Mouse (Mus musculus) CD8-positive naive resting alpha-beta T cell, adult 2 months (primary cell): Measurements from ENCODE around the gene Brox.
"Not testable (repeated sequence)": the region's sequence is repeated elsewhere in the genome, so short reads cannot be mapped to it uniquely, and the experiment has no call there.

Source experiments
- DNase-seq, 2 experiments: peaks; one replicate each; pipeline ENCODE4 v3.0.0; 2022; ENCODE audit warnings: low read depth in 2 of 2, low spot score in 2 of 2

Gene Brox

DNA sequence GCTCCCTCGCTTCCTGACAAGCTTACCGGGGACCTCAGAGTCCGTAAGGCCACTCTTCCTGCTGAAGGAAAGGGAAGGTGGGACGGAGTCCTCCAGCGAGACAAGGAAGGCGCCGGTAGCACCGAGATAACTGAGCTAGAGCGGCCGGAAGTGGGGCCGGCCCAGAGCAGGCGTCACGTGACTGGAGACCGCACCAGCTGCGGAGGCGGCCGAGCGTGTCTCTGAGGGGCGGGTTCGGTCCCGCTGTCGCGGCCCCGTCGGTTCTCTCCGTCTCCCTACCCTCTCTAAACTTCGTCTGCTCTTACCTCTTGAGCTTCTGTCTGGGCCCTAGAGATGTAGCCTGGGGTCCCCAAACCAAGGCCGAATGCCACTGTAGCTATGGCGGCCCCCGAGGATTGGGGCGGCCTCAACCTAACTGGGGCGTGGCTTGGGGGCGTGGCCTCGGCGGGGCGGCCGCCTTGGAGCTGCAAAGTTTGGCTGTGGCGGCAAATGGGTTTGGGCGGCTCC, at the start of gene Brox:
Gene Brox, minus strand, starts transcription at position 393 of the 507 bp plus-strand sequence.
- DNase-seq: peak; percentile 90 to 96

DNA sequence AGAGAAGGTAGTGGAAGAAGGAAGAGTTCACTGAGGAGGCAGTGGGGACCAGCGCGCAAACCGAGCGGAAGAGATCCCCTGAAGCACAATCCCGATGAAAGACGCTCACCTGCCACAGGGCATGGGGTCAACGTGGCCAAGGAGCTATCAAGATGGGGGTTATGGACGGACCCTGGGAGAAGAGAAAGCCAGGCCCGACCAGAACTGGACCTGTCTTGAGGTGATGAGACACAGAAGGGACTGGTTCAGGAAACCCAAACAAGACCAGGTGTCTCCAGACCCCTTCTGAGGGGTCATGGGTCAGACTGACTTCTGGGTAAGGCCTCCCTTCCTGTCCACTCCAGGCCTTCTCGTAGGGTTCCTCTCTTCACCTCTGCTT, 48.7 kb upstream of the Brox start:
- no peak for DNase-seq

DNA sequence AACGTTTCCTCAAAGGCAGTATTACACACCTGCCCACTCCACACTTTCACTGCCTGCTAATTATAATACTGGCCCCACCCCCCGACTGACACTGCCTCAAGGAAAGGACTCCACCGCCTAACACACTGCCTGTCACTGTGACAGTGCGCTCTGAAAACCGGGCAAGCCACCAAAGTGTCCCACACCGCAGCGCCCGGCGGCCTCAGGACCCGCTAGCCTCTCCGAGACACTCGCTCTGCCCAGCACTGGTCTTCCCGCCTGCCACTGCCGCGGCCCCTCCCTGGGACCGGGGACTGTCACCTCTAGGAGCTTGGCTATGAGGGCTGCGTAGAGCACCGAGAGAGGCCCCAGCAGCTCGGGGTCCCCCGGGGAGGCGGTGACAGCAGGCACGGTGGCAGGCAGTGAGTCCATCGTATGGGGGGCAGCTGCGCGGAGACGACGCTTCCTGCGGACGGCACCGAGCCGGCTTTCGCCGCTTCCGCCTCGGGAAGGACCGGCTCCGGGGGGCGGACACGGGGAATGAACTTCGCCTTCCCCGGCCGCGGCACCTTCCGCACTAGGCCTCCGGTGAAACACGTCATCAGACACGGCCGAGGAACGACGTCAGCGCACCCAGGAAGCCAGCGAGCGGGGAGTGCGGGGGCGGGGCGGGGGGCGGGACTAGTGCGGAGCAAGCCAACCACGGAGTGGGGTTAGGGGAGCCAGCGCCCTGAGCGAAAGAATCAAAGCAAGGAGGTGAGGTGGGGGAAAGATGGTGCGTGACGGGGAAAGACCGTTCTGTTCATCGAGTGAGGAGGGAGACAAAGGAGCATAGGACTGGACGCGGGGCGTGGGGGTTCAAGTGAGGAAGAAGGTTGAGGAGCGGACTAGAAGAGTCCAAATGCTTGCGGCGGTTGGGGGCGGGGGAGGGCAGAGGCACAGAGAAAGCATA, 48.1 kb upstream of the Brox start:
- DNase-seq: peak; percentile 84 to 85

DNA sequence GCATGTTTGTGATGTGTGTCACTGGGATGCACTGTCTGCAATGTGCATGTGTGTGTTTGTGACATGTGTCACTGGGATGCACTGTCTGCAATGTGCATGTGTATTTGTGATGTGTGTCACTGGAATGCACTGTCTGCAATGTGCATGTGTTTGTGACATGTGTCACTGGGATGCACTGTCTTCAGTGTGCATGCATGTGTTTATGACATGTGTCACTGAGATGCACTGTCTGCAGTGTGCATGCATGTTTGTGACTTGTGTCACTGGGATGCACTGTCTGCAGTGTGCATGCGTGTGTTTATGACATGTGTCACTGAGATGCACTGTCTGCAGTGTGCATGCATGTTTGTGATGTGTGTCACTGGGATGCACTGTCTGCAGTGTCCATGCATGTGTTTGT, 45.8 kb upstream of the Brox start:
- DNase-seq: not testable (repeated sequence)

DNA sequence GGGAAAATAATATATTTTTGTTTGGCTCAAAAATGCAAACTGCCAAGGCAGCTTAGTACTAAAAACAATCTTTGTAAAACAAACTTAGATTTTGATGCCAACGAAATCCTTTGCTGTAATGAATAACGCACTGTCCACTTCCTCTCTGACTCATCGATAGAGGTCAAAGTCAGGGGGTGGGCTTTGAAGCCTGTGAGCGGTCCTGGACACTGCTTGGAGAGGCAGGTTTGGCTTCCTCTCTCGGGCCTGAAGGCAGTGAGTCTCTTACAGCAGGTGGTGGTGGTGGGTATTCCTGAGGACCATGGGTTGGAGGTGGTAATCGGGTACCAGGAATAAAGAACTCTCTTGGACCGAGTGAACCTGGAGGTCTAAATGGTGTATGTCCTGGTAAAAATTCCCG, 30.1 kb upstream of the Brox start:
- DNase-seq: no peak

DNA sequence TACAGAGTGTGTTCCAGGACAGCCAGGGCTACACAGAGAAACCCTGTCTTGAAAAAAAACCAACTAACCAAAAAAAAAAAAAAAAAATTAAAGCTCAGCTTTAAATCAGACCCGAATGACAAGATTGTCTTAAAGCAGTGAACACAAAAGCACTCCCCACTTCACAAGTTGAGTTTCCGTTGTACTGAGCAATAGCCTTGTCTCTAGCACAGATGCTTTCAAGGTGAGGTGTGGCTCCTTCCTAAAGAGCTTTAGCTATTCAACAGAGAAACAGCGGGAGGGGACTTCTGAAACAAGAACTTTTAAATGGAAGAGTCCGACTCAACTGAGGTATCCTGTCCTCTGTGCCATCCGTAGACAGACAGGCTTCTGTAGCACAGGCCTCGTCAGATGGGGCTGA, 27.4 kb upstream of the Brox start:
- DNase-seq: no peak

DNA sequence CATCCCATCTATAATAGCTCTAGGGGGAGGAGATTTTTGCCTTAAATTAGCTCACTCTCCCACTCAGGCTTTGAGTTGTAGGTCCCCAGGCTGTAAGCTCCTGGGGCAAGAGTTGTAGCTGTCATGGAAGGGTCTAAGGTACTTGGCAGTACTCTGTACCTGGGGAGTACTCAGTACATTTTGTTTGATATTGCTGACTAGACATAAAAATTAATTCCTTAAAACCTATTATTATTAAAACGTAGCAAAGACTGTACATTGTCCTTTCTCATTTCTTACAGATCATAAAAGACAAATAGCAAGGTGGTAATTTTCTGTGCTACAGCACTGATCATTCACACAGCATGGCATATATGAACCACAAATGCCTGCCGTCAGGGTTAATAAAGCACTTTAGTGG, 26.9 kb upstream of the Brox start:
- no peak for DNase-seq

DNA sequence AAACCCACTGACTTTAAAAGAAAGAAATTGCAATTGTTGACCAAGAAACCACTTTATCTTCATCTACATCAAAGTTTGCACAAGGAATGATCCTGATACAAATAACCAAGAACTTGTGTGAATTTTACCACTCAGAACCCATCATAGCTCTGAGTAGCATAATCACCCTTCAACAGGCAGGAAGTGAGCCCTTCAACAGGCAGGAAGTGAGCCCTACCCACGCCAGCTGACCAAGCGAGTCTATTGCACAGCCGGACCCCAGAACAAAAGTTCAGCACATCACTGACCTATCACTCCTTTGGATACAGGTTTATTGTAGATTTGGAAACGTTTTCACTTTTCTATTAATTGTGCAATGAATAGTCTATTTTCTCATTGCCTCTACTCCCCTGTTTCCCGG, 25.4 kb upstream of the Brox start:
- not testable (repeated sequence) for DNase-seq

DNA sequence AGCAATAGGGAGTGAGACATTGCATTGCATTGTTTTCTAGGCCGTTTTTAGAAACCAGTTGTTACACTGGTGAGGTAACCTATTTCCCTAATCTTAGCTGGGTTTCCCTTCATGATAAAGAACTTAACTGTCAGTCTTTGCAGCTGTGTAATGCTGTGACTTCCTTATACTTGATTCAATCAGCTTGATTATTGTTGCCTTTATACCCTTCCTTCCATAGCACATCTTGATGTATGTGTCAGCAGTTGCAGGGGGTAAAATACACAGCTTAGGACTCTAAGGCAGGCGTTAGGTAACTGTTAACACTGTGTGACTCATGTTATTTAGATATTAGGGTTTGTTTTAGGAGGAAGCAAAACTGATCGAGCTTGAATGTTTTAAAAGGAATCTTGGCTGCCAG, 23.6 kb upstream of the Brox start:
- DNase-seq: no peak

DNA sequence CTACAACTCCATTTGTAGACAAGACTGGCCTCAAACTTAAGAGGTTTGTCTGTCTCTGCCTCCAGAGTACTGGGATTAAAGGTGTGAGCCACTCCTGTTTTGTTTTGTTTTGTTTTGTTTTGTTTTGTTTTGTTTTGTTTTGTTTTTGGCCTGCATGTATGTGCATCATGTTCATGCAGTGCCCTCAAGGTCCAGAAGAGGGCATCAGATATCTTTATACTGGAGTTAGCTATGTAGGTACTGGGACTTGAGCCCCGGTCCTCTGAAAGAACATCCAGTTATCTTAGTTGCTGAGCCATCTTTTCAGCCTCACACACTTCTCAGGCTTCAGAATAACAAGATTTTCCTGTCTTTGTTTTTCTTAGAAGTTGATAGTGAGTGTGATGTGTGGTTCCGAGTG, 18.7 kb upstream of the Brox start:
- no peak for DNase-seq

DNA sequence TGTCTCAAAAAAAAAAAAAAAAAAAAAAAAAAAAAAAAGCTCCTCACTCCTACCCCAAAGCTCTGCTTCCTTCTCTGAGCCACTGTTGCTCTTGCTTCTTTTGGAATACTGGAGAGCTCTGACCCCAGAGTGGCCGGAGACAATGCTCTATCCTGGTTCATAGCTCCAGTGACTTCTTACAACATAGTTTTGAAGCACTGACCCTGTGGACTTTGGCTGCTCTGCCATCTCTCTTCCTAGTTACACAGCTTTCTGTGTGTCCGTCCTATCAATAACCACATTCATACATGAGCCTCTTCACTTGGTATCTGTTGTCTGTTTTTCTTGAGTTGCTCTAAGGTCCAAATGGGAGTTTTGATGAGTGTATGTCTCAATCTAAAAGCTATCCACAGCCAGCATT, 15.0 kb upstream of the Brox start:
- no peak for DNase-seq

DNA sequence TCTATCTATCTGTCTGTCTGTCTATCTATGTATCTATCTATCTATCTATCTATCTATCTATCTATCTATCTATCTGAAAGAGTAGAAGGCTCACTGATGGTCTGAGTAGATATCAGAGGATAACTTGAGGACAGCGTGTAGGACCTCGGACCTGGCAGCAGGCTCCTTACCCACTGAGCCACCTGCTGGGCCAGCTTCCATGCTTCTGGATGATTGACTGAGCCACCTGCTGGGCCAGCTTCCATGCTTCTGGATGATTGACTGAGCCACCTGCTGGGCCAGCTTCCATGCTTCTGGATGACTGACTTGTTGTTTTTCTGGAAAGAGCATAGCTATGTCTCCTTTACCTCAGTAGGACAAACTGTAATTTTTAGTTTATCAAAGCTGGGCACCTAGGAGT, 12.5 kb upstream of the Brox start:
- not testable (repeated sequence) for DNase-seq

DNA sequence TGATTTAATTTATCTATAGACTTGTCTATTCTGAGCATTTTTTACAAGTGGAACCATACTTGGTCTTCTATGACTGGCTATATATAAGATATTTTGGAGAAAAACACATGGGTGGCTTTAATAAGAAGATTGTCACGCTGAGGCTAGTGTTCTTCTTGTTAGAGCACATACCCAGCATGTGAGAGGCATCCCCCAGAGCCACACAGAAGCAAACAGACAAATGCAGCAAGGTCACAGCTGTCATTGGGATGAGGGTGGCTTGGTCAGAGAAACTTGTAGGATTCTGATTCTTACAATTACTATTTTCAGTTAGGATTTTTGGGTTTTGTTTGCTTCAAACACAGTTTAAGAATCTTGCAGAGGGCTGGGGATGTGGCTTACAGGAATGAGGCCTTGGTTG, 11.4 kb upstream of the Brox start:
- DNase-seq: no peak

DNA sequence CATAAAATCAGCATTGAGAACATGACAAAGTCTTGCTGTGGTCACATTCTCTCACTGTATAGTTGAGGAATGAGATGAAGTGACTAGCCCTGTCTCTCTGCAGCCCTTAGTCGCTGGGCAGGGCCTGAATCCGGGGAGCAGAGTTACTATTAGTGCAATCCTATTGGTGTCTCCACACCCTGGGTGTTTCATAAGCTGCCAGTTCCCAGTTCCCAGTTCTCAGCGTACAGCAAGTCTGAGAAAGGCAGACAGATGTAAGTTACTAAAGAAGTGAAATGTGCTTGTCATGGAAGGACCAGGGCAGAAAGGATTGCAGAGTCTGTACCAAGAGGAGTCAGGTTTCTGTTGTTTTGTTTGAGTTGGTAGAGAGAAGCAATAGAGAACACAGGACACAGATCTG, 10.5 kb upstream of the Brox start:
- no peak for DNase-seq

DNA sequence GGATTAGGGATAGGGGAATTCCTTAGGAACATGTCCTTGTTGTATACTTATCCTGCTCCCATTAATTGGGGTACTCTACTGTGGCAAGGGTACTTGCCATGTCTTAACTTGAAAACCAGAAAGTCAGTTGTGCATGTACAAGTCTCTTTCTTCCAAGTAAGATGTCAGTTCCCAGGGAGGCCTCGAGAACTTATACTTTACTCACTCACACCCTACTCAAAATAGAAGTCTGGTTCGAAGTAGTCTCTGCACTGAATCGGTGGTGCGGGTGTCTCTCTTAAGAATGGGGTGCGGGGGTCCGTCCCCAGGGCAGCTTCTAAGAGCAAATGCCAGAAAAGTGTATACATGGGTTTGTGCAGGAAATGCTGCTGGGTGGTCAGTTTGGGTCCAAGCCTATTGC, 2.1 kb upstream of the Brox start:
- DNase-seq: peak; percentile 95 to 100

DNA sequence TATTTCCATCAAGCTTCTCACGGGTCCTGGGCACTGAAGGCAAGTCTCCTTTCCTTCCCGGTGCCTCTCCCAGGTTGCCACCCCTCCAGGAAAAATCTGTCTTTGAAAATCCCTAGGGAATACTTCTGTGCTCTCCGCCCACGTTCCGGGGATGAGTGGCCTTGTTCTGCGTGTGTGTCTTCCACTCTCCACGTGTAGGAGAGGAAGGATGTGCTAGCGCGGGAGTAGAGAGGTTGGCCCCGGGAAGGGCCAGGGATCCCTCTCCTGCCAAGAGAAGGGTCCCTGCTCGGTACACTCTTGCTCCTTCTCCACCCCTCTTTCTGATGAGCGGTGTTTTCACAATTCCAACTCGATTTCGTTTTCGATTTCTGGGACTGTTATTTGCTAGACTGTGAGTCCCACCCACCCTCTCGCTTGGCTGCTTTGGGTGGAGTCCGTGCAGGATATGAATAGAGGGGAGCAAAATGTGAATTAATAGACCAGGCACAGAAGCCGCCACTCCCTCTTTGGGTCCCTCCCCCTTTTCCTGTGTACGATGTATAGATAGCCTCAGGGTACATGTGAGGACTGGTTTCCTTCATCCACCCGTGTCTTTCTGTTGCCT, 919 bp upstream of the Brox start:
- DNase-seq: peak; percentile 17 to 45

DNA sequence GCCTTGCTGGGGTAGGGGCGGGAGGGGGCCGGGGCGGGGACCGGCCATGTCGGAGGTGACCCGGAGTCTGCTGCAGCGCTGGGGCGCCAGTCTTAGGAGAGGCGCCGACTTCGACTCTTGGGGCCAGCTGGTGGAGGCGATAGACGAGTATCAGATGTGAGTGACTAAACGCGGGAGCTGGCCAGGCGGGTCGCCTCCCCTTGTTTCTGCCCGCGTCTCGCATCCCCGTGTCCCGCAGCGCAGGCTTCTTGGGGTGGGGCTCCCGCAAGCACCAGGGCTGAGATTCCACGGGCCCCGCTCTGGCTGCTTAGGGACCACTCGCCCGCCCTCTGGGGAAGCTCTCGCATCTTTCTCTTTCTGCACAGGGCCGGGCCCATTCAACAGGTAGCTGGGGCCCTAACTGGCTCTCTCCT, 410 bp upstream of the Brox start:
- peak; percentile 47 to 50 for DNase-seq

DNA sequence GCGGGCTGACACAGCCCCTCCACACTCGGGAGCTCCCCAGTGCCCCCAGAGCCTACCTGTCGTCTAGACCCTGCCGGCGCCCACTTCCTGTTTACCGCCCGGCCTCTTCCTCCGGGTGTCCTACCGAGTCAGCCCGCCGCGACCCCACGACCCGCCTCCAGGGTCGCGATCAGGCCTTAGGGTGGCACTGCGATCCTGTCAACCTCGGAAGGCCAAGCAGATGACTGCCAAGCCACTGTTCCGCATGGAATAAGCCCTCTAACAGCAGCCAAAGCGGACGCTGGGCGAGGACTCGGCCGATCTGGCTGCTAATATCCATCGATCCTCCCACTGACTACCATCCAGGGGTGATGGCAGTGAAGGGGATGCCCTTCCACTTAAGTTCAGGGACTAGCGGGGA, 604 bp downstream of the Brox start, which contains the start of gene Aida:
Gene Aida, plus strand, starts transcription at position 126 of the 400 bp plus-strand sequence.
- DNase-seq: peak; percentile 56 to 64

DNA sequence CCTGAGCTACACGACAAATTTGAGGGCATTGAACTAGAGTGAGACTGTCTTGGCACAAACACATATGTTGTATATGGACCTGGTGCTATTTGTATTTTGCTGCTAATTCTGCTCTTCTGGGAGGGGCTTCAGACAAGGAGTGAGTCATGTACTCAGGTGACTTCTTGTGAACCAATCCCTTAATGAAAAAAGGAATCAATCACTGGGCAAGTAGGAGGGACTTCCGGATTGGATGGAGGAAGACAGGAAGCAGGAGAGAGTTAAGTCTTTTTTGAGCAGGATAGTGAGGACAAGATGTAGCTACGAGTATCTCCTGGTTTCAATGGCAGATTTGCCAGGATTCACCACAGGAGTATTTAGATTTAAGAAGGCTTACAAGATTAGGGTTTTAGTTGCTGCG, 7.5 kb downstream of the Brox start:
- no peak for DNase-seq

DNA sequence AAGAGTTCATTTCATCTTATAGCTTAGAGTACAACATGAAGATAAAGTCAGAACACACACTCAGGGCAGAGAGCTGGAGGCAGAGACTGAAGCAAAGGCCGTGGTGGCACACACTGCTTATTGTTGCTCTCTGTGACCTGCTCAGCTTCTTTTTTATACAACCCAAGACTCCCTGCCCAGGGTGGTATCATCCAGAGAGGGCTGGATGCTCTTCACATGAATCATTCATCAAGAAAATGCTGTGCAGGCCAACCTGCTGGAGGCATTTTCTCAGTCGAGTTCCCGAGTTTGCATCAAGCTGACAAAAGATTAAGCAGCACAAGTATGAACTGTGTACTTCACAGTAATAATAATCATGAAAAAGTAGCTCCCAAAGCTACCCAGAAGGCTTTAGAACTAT, 8.7 kb downstream of the Brox start:
- no peak for DNase-seq

DNA sequence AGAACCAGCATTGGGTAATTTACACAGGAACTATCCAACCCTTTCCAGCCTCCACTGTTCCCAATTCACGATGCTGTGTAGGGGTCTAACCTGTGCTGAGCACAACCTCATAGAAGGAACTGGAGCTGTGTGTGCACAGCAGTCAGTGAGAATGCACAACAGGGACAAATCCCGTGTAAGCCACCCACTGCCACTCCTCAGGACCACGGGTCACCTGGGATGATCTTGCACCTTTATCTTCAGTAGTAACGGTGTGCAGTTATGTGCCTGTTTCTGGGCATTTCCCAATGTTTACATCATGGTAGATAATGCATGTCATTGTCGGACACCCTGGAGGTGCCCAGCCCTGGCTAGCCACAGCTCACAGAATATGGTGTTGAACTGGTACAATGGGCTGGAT, 21.3 kb downstream of the Brox start:
- no peak for DNase-seq

DNA sequence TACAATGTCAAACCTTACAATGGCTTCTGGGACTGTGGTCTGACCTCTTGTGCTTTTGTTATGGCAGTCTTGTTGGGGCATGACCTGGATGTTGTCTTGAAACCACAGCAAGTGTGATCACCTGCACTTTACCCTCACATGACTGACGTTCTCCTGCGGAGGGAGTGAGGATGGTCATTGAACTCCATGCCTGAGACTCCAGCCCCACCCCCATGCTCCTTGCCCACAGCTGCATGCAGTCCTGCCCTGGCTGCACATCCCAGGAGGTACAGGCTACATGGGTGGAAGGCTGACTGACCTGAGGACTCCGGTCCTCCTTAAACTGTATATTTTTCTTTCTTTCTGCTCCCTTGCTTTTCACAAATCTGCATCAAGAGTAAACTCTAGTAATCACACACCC, 22.7 kb downstream of the Brox start:
- no peak for DNase-seq
